14 mouse cellular contexts compared by ENCODE assay signal in the genomic region with DNA sequence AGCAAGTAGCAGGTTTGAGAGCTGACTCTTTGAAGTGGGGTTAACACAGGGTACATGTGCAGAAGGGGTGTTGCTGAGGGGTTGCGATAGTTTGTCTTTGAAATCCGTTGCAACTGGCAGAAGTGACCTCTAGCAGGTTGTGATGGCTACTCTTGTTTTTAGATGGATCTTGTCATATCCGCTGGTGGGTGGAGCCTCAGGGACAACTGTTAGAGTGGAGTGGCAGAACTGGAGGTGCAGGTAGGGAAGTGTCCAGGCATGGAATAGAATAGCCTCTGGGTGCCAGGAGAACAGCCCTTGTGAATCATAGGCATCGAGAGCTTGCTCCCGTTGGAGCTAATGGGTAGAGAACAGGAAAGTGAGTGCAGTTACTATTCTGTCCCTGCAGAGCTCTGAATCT.
DNase-seq lines count a peak whose midpoint lies in the region; ATAC-seq lines count a peak whose summit lies in the region.
"Had no signal": no experiment of that assay in that cellular context is flagged by ENCODE, and none has a peak within 500 bp of the region (broad histone marks: within the 10 kb centered on the region; RNA-seq: fewer than 3 reads in every experiment).

No protein-coding gene starts in this region.

- H3K27me3 ChIP-seq in heart, embryonic 15.5 days = no peaks in the 10 kb centered on the region
- H3K27me3 ChIP-seq in lung, embryonic 16.5 days (ENCODE audit: control insufficient read depth, insufficient read depth, low read depth, low read length) = no peaks in the 10 kb centered on the region
- H3K27me3 ChIP-seq in intestine, embryonic 16.5 days (replicated peaks; ENCODE audit: control insufficient read depth, insufficient read depth, low read length) = no peaks in the 10 kb centered on the region
- H3K27me3 ChIP-seq in stomach, embryonic 15.5 days (replicated peaks) = no peaks in the 10 kb centered on the region
- H3K27me3 ChIP-seq: limb, embryonic 13.5 days had no signal

- H3K9ac ChIP-seq in heart, embryonic 15.5 days = no peak overlapping the region
- H3K9ac ChIP-seq in lung, embryonic 16.5 days (ENCODE audit: low read length) = no peak overlapping the region
- no peak overlapping the region for H3K9ac ChIP-seq in intestine, embryonic 16.5 days (ENCODE audit: low read depth, low read length)
- no peak overlapping the region for H3K9ac ChIP-seq in stomach, embryonic 15.5 days
- H3K9ac ChIP-seq: limb, embryonic 13.5 days had no signal

- peaks cover 57% of the 10 kb centered on the region for H3K4me1 ChIP-seq in heart, embryonic 15.5 days (replicated peaks)
- peaks cover 52% of the 10 kb centered on the region for H3K4me1 ChIP-seq in lung, embryonic 16.5 days (replicated peaks; ENCODE audit: control insufficient read depth, insufficient read depth, low read length)
- peaks cover 53% of the 10 kb centered on the region for H3K4me1 ChIP-seq in intestine, embryonic 16.5 days (ENCODE audit: control insufficient read depth, insufficient read depth, low read length)
- peaks cover 50% of the 10 kb centered on the region for H3K4me1 ChIP-seq in stomach, embryonic 15.5 days

- WGBS in heart, embryonic 15.5 days = 32% methylated on average over 5 of the region's 5 CpGs
- WGBS in lung, embryonic 16.5 days = 25% methylated on average over 5 of the region's 5 CpGs
- 41% methylated on average over 5 of the region's 5 CpGs for WGBS in intestine, embryonic 16.5 days
- WGBS in stomach, embryonic 15.5 days = 30% methylated on average over 5 of the region's 5 CpGs

- no peaks in the 10 kb centered on the region for H3K9me3 ChIP-seq in heart, embryonic 15.5 days (replicated peaks)
- no peaks in the 10 kb centered on the region for H3K9me3 ChIP-seq in lung, embryonic 16.5 days (ENCODE audit: control insufficient read depth, low read length)
- H3K9me3 ChIP-seq in intestine, embryonic 16.5 days (ENCODE audit: control insufficient read depth, low read length) = no peaks in the 10 kb centered on the region
- no peaks in the 10 kb centered on the region for H3K9me3 ChIP-seq in stomach, embryonic 15.5 days
- H3K9me3 ChIP-seq: limb, embryonic 13.5 days had no signal

- H3K4me2 ChIP-seq in heart, embryonic 15.5 days = no peak overlapping the region
- H3K4me2 ChIP-seq in lung, embryonic 16.5 days (ENCODE audit: low read depth, low read length) = no peak overlapping the region
- H3K4me2 ChIP-seq in intestine, embryonic 16.5 days (ENCODE audit: low read depth, low read length) = no peak overlapping the region
- no peak overlapping the region for H3K4me2 ChIP-seq in stomach, embryonic 15.5 days
- H3K4me2 ChIP-seq: limb, embryonic 13.5 days had no signal

- H3K4me3 ChIP-seq in heart, embryonic 15.5 days = no peak overlapping the region
- no peak overlapping the region for H3K4me3 ChIP-seq in lung, embryonic 16.5 days (ENCODE audit: low read length)
- no peak overlapping the region for H3K4me3 ChIP-seq in intestine, embryonic 16.5 days (ENCODE audit: low read length)
- H3K4me3 ChIP-seq in stomach, embryonic 15.5 days (replicated peaks) = no peak overlapping the region
- H3K4me3 ChIP-seq: limb, embryonic 13.5 days had no signal

- H3K36me3 ChIP-seq in heart, embryonic 15.5 days = no peaks in the 10 kb centered on the region
- no peaks in the 10 kb centered on the region for H3K36me3 ChIP-seq in lung, embryonic 16.5 days (ENCODE audit: control insufficient read depth, insufficient read depth, low read length)
- H3K36me3 ChIP-seq in intestine, embryonic 16.5 days (ENCODE audit: control insufficient read depth, insufficient read depth, low read length) = 0 out of 2 replicates have a peak, but pooled peaks cover 3% of the 10 kb centered on the region
- no peaks in the 10 kb centered on the region for H3K36me3 ChIP-seq in stomach, embryonic 15.5 days
- H3K36me3 ChIP-seq: limb, embryonic 13.5 days had no signal

- peak overlapping the region; percentile 56 for H3K27ac ChIP-seq in heart, embryonic 15.5 days
- peak overlapping the region; percentile 54 for H3K27ac ChIP-seq in lung, embryonic 16.5 days (ENCODE audit: low read length)
- 0 out of 2 replicates have a peak overlapping the region, but pooled peaks have one; percentile 3 for H3K27ac ChIP-seq in intestine, embryonic 16.5 days (ENCODE audit: low read length)
- peak overlapping the region; percentile 67 for H3K27ac ChIP-seq in stomach, embryonic 15.5 days
- H3K27ac ChIP-seq: limb, embryonic 13.5 days had no signal

- ATAC-seq in heart, embryonic 15.5 days (replicated peaks; ENCODE audit: insufficient number of reproducible peaks, insufficient read depth, low FRiP score, low read depth) = no peak
- ATAC-seq in lung, embryonic 16.5 days (ENCODE audit: low read depth) = 0 out of 2 replicates have a peak, but pooled peaks have one; percentile 27
- ATAC-seq in intestine, embryonic 16.5 days = peak; percentile 21; the same call in 1 of the 2 replicates
- ATAC-seq in stomach, embryonic 15.5 days (ENCODE audit: insufficient read depth, low FRiP score, low read depth) = no peak

- DNase-seq in heart, postnatal 4 days = no peak
- no peak for DNase-seq in lung, postnatal 14 days
- no peak for DNase-seq in thymus, adult 18-20 months
- DNase-seq: adrenal gland, postnatal 36 days; cerebellum, adult 18-20 months; embryo, embryonic 11 days; gastrocnemius, postnatal 36 days; kidney, adult 8-10 months; thymus, postnatal 25 days had no signal

Comparison
In these comparisons a context has a peak if more than half of its experiments do, and no peak if none do; other contexts are left out.
1. ATAC-seq: peak in lung, embryonic 16.5 days (single experiment) and intestine, embryonic 16.5 days (single experiment); none in heart, embryonic 15.5 days (single experiment) and stomach, embryonic 15.5 days (single experiment).
2. H3K27ac ChIP-seq: peak in every context shown above with its lines; median percentile 67 in stomach, embryonic 15.5 days; 56 in heart, embryonic 15.5 days; 54 in lung, embryonic 16.5 days; 3 in intestine, embryonic 16.5 days.